Mouse (Mus musculus) mouse trophoblast stem cell (cell line): ENCODE measurements around the gene Tnks2.
"Not testable (repeated sequence)": the region's sequence is repeated elsewhere in the genome, so short reads cannot be mapped to it uniquely, and the experiment has no call there.

Source experiments
- in situ Hi-C, 2 experiments: fragments of 300-500 bp; cut with MseI, MboI; formaldehyde crosslinking; loops; 2 replicates in 1 of 2; 3 replicates in 1 of 2; pipeline ENCODE4 v1.15.1; 2025

Tnks2 gene

GRCm38 (mm10) chr19:36822701-36823100 lies 11.3 kb upstream of the Tnks2 start:
- in situ Hi-C loops = no loop called here

GRCm38 (mm10) chr19:36827650-36828049 lies 6.4 kb upstream of the Tnks2 start:
- in situ Hi-C loops = no loop called here

- in situ Hi-C loops = no loop called here
Measured at GRCm38 (mm10) chr19:36828322-36828721, 5.7 kb upstream of the Tnks2 start.

GRCm38 (mm10) chr19:36832951-36833787 lies 863 bp upstream of the Tnks2 start:
- in situ Hi-C loops = no loop called here

- in situ Hi-C loops = no loop called here
Measured at GRCm38 (mm10) chr19:36834532-36835431, 750 bp downstream of the Tnks2 start.

- in situ Hi-C loops = no loop called here
Measured at GRCm38 (mm10) chr19:36836035-36836434, 2.0 kb downstream of the Tnks2 start.

GRCm38 (mm10) chr19:36840301-36840700 lies 6.3 kb downstream of the Tnks2 start:
- in situ Hi-C loops = no loop called here

- in situ Hi-C loops = no loop called here
Measured at GRCm38 (mm10) chr19:36843866-36844265, 9.8 kb downstream of the Tnks2 start.

GRCm38 (mm10) chr19:36845924-36846323 lies 11.9 kb downstream of the Tnks2 start:
- in situ Hi-C loops = no loop called here

GRCm38 (mm10) chr19:36853831-36854230 lies 19.8 kb downstream of the Tnks2 start:
- in situ Hi-C loops = no loop called here

GRCm38 (mm10) chr19:36857851-36858250 lies 23.8 kb downstream of the Tnks2 start:
- in situ Hi-C loops = no loop called here

- in situ Hi-C loops = no loop called here
Measured at GRCm38 (mm10) chr19:36860393-36860792, 26.4 kb downstream of the Tnks2 start.

GRCm38 (mm10) chr19:36865905-36866304 lies 31.9 kb downstream of the Tnks2 start:
- in situ Hi-C loops = no loop called here

GRCm38 (mm10) chr19:36867416-36867815 lies 33.4 kb downstream of the Tnks2 start:
- in situ Hi-C loops = no loop called here

- in situ Hi-C loops = not testable (repeated sequence)
Measured at GRCm38 (mm10) chr19:36868675-36869074, 34.6 kb downstream of the Tnks2 start.

- in situ Hi-C loops = no loop called here
Measured at GRCm38 (mm10) chr19:36874651-36875050, 40.6 kb downstream of the Tnks2 start.

- in situ Hi-C loops = no loop called here
Measured at GRCm38 (mm10) chr19:36877329-36877728, 43.3 kb downstream of the Tnks2 start.

- in situ Hi-C loops = no loop called here
Measured at GRCm38 (mm10) chr19:36878743-36879495, 44.9 kb downstream of the Tnks2 start.

- in situ Hi-C loops = no loop called here
Measured at GRCm38 (mm10) chr19:36883119-36883518, 49.1 kb downstream of the Tnks2 start.

- in situ Hi-C loops = no loop called here
Measured at GRCm38 (mm10) chr19:36886316-36886715, 52.3 kb downstream of the Tnks2 start.

- in situ Hi-C loops = no loop called here
Measured at GRCm38 (mm10) chr19:36887706-36888105, 53.7 kb downstream of the Tnks2 start.

GRCm38 (mm10) chr19:36891746-36892145 lies 57.7 kb downstream of the Tnks2 start:
- in situ Hi-C loops = no loop called here
